Mouse (Mus musculus) spleen, adult 2 months (tissue): ENCODE data around the gene Als2cr12.

Experiments used
- CTCF ChIP-seq: fragments of 200-500 bp; IDR thresholded peaks from 2 replicates; pipeline ENCODE4 v1.5.1; 2011; ENCODE audit warnings: mild to moderate bottlenecking, inconsistent platforms; ENCODE audit not compliant: insufficient read depth, insufficient read length, insufficient replicate concordance; ENCODE audit errors: extremely low read depth
- POLR2A ChIP-seq: fragments of 200-500 bp; IDR thresholded peaks from 2 replicates; pipeline ENCODE4 v1.6.1; 2011; ENCODE audit warnings: low read depth, low read length, inconsistent platforms

- no peak for TF ChIP-seq CTCF
- no peak for TF ChIP-seq POLR2A
Measured at GRCm38 (mm10) chr1:58742571-58743021, 46.8 kb upstream of the Als2cr12 start.
